Mouse (Mus musculus): ENCODE results near the gene Adamts9. TPM values are rescaled to one million over a fixed set of nuclear protein-coding genes. Genes with fewer than 3 reads are reported as not detected.

Adamts9 gene
- total and polyA plus RNA-seq, 3 experiments = not detected

GRCm38 (mm10) chr6:92962966-92963365 lies 19.7 kb upstream of the Adamts9 start:
- in situ Hi-C loops (cut with MboI; ENCODE audit: low pct_ligation_motif_present, low pct_unique_long_range_greater_than_20kb, low sequenced_read_pairs) = no loop called here
- Histone ChIP-seq H3K27me3 (replicated peaks) (no peaks in the 10 kb centered on the region), H3K79me2 (replicated peaks; ENCODE audit: control insufficient read depth, extremely low read depth, insufficient read depth, poor library complexity, severe bottlenecking) (no peaks in the 10 kb centered on the region), H3K4me2 (ENCODE audit: insufficient read depth, low read depth, poor library complexity, severe bottlenecking) (no peak overlapping the region), H3K9me3 (replicated peaks; ENCODE audit: low read length) (peaks cover 52% of the 10 kb centered on the region), H3K4me3 (replicated peaks in 1 of 3; ENCODE audit: low read depth in 2 of 3, low read length in 2 of 3, poor library complexity in 1 of 3) (no peak overlapping the region), H3K9ac (ENCODE audit: insufficient read depth, low read depth) (no peak overlapping the region), H3K4me1 (ENCODE audit: control insufficient read depth in 1 of 2, insufficient read depth in 2 of 2) (no peaks in the 10 kb centered on the region), H3K27ac (ENCODE audit: insufficient read depth, low read depth) (no peak overlapping the region), H3K36me3 (replicated peaks in 1 of 2; ENCODE audit: control insufficient read depth in 1 of 2, insufficient read depth in 1 of 2, low read length in 1 of 2) (no peaks in the 10 kb centered on the region)
- DNase-seq (ENCODE audit: extremely low read depth) = no peak
- dilution Hi-C loops (cut with MboI; ENCODE audit: extremely low pct_ligation_motif_present, extremely low pct_unique_long_range_greater_than_20kb, low sequenced_read_pairs) = no loop called here
- TF ChIP-seq ZKSCAN1 (IDR thresholded peaks at IDR 0.05; ENCODE audit: borderline replicate concordance, low read depth, low read length) = no peak
- no peak for TF ChIP-seq POLR2AphosphoS2 (IDR thresholded peaks at IDR 0.05; ENCODE audit: low read depth, low read length)
- TF ChIP-seq MAX (IDR thresholded peaks at IDR 0.05; ENCODE audit: low read length) = no peak
- no peak for TF ChIP-seq PAX5 (IDR thresholded peaks at IDR 0.05; ENCODE audit: low read length)
- no peak for TF ChIP-seq ELF1 (IDR thresholded peaks at IDR 0.05; ENCODE audit: low read depth, low read length)
- TF ChIP-seq ETS1 (conservative IDR thresholded peaks at IDR 0.05; ENCODE audit: low read depth, low read length) = no peak
- TF ChIP-seq NELFE (IDR thresholded peaks at IDR 0.05; ENCODE audit: low read depth, low read length) = no peak
- TF ChIP-seq ZNF384 (IDR thresholded peaks at IDR 0.05; ENCODE audit: low read depth, low read length) = no peak
- no peak for TF ChIP-seq HCFC1 (IDR thresholded peaks at IDR 0.05; ENCODE audit: low read depth, low read length)

GRCm38 (mm10) chr6:92960997-92961396 lies 17.7 kb upstream of the Adamts9 start:
- H3K27ac ChIP-seq (ENCODE audit: insufficient read depth, low read depth) = no peak overlapping the region
- H3K4me1 ChIP-seq (ENCODE audit: control insufficient read depth in 1 of 2, insufficient read depth in 2 of 2) = no peaks in the 10 kb centered on the region
- no peak overlapping the region for H3K4me2 ChIP-seq (ENCODE audit: insufficient read depth, low read depth, poor library complexity, severe bottlenecking)
- dilution Hi-C loops (cut with MboI; ENCODE audit: extremely low pct_ligation_motif_present, extremely low pct_unique_long_range_greater_than_20kb, low sequenced_read_pairs) = no loop called here
- in situ Hi-C loops (cut with MboI; ENCODE audit: low pct_ligation_motif_present, low pct_unique_long_range_greater_than_20kb, low sequenced_read_pairs) = no loop called here
- no peak overlapping the region for H3K4me3 ChIP-seq (replicated peaks in 1 of 3; ENCODE audit: low read depth in 2 of 3, low read length in 2 of 3, poor library complexity in 1 of 3)
- no peaks in the 10 kb centered on the region for H3K36me3 ChIP-seq (replicated peaks in 1 of 2; ENCODE audit: control insufficient read depth in 1 of 2, insufficient read depth in 1 of 2, low read length in 1 of 2)
- TF ChIP-seq NRF1 (IDR thresholded peaks at IDR 0.05; ENCODE audit: low read depth, low read length) (no peak), RCOR1 (conservative IDR thresholded peaks at IDR 0.05; ENCODE audit: low read depth, low read length) (no peak), MAZ (IDR thresholded peaks at IDR 0.05; ENCODE audit: low read depth, low read length) (no peak), TCF12 (IDR thresholded peaks at IDR 0.05; ENCODE audit: low read depth, low read length) (no peak), USF2 (conservative IDR thresholded peaks at IDR 0.05; ENCODE audit: low read depth, low read length) (no peak), SMC3 (IDR thresholded peaks at IDR 0.05; ENCODE audit: low read depth, low read length) (no peak), TBP (conservative IDR thresholded peaks at IDR 0.05; ENCODE audit: low read depth, low read length) (no peak), ZNF384 (IDR thresholded peaks at IDR 0.05; ENCODE audit: low read depth, low read length) (no peak), JUN (IDR thresholded peaks at IDR 0.05; ENCODE audit: insufficient read depth, low read depth, low read length) (no peak), POLR2A (IDR thresholded peaks at IDR 0.05; ENCODE audit: low read depth, low read length) (no peak), MAFK (IDR thresholded peaks at IDR 0.05; ENCODE audit: insufficient replicate concordance, low read length) (no peak), JUND (conservative IDR thresholded peaks at IDR 0.05; ENCODE audit: low read depth, low read length) (no peak), NELFE (IDR thresholded peaks at IDR 0.05; ENCODE audit: low read depth, low read length) (no peak), HCFC1 (IDR thresholded peaks at IDR 0.05; ENCODE audit: low read depth, low read length) (no peak)
- H3K9me3 ChIP-seq (replicated peaks; ENCODE audit: low read length) = peaks cover 62% of the 10 kb centered on the region
- no peaks in the 10 kb centered on the region for H3K79me2 ChIP-seq (replicated peaks; ENCODE audit: control insufficient read depth, extremely low read depth, insufficient read depth, poor library complexity, severe bottlenecking)
- DNase-seq (ENCODE audit: extremely low read depth) = no peak
- H3K27me3 ChIP-seq (replicated peaks) = no peaks in the 10 kb centered on the region
- no peak overlapping the region for H3K9ac ChIP-seq (ENCODE audit: insufficient read depth, low read depth)
